Mouse (Mus musculus): Measurements from ENCODE around the gene Hoxb2.
A peak's percentile ranks its signal among the peaks of the same experiment; 100 is the strongest.

Hoxb2 gene

DNA sequence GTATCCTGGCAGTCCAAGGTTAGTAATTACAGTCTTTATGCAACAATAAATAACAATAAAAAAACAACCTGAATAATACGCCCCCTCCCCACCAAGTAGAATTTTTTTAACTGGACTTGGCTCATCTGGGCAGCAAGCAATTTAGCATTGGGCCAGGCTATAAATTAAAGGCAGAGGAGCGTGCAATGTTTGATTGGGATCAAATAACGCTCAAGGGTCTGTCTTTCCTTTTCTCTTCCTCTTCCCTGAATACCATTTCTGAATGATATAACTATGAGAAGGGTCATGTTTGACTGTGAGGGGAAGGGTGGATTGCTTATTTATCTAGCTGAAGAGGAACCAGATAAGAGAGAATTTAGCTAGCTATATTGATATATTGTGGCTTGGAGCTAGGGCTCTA, 1.3 kb upstream of the Hoxb2 start:
- Histone ChIP-seq H3K36me3 (ENCODE audit: insufficient read depth, low read length) (no peaks in the 10 kb centered on the region), H3K27me3 (ENCODE audit: insufficient read depth, low read length) (peaks cover 93% of the 10 kb centered on the region), H3K9me3 (ENCODE audit: low read length) (no peaks in the 10 kb centered on the region), H3K4me3 (replicated peaks; ENCODE audit: low read length) (no peak overlapping the region), H3K4me1 (replicated peaks; ENCODE audit: low read depth, low read length) (peaks cover 51% of the 10 kb centered on the region)
- no peak for TF ChIP-seq NANOG (IDR thresholded peaks at IDR 0.05; ENCODE audit: borderline replicate concordance, low read length)
- TF ChIP-seq CTCF (conservative IDR thresholded peaks at IDR 0.05; ENCODE audit: low read length), result no peak
- TF ChIP-seq POU5F1 (IDR thresholded peaks at IDR 0.05; ENCODE audit: borderline replicate concordance, low read length), result no peak

DNA sequence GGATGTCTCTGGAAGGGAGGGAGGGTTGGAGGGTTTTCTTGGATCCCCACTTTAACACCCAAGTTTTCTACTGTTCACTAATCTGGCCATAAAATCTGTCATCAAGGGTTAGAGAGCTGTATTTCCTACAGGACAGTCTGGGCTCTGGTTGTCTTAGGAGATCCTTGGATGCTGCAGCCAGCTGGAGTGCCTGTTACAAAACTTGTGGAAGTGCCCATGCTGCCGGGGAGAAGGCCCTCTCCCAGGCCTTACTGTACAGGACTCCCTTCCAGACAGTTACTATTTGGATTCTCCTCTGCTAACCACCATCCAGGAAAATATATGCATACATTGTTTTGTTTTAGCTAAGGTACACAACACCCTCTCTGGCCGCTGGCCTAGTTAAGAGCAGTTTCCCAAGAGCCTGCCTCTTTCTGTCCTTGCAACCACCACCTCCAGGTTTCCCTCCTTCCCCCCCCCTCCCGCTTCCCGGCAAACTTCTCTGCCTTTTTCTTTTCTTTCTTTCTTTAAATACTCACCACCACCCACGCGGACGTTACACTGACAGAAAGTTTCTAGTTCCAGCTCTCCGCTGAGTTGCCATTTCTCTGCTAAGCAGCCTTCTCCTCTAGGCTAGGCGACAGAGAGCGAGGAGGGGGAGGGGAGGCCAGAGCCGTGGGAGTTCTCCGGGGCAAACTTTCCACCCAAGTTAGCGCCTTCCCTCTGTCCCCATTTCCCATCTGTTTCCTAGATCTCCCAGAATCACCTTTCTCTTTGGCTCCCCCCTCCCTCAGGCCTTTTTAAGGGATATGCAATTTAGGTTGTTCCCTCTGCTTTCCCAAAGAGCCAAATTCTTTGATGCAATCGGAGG, 609 bp upstream of the Hoxb2 start:
- Histone ChIP-seq H3K36me3 (ENCODE audit: insufficient read depth, low read length) (no peaks in the 10 kb centered on the region), H3K27me3 (ENCODE audit: insufficient read depth, low read length) (peaks cover 93% of the 10 kb centered on the region), H3K4me1 (replicated peaks; ENCODE audit: low read depth, low read length) (peaks cover 51% of the 10 kb centered on the region), H3K9me3 (ENCODE audit: low read length) (no peaks in the 10 kb centered on the region), H3K4me3 (replicated peaks; ENCODE audit: low read length) (no peak overlapping the region)
- TF ChIP-seq NANOG (IDR thresholded peaks at IDR 0.05; ENCODE audit: borderline replicate concordance, low read length), result no peak

DNA sequence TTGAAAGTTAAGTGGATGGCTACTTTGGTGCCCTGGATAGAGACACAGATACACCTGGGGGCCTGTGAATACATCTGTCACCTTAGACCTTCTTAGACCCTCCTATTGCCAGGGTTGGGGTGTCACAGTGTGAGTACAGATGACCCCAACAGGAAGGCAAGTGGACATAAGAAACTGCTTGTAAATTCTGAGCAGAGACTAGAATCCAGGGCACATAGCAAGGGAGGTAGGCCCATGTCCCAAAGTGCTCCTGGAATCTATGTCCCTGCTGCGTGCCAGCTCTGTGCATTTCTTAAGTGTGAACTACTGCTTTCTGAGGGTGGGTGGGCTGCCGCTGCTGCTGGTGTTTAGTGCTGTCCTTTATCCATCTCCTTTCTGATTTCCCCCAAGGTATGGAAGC, 466 bp downstream of the Hoxb2 start:
- Histone ChIP-seq H3K4me3 (replicated peaks; ENCODE audit: low read length) (no peak overlapping the region), H3K36me3 (ENCODE audit: insufficient read depth, low read length) (no peaks in the 10 kb centered on the region), H3K27me3 (ENCODE audit: insufficient read depth, low read length) (peaks cover 92% of the 10 kb centered on the region), H3K9me3 (ENCODE audit: low read length) (no peaks in the 10 kb centered on the region), H3K4me1 (replicated peaks; ENCODE audit: low read depth, low read length) (peaks cover 49% of the 10 kb centered on the region)
- no peak for TF ChIP-seq NANOG (IDR thresholded peaks at IDR 0.05; ENCODE audit: borderline replicate concordance, low read length)
- TF ChIP-seq CTCF (conservative IDR thresholded peaks at IDR 0.05; ENCODE audit: low read length), result no peak
- TF ChIP-seq POU5F1 (IDR thresholded peaks at IDR 0.05; ENCODE audit: borderline replicate concordance, low read length), result no peak

DNA sequence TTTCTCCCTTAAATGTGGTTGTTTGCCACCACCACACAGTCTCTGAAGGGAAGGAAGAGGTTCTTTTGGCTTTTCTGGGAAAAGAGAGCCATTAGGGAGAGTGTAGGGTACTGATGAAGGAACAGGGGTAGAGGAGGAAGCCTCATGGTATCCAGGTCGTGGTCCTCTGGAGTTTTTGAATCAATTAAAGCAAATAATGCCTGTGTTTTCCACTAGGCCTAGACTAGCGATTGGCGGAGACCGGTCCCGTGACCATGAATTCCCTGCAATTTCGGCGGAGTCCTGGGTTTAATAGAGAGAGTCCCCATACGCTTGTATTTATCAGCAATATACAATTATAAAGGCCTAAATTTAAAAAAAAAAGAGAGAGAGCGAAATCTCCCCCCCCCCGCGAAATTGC, 987 bp downstream of the Hoxb2 start:
- Histone ChIP-seq H3K27me3 (ENCODE audit: insufficient read depth, low read length) (peaks cover 92% of the 10 kb centered on the region), H3K4me1 (replicated peaks; ENCODE audit: low read depth, low read length) (peaks cover 44% of the 10 kb centered on the region), H3K36me3 (ENCODE audit: insufficient read depth, low read length) (no peaks in the 10 kb centered on the region), H3K9me3 (ENCODE audit: low read length) (no peaks in the 10 kb centered on the region), H3K4me3 (replicated peaks; ENCODE audit: low read length) (no peak overlapping the region)
- TF ChIP-seq CTCF (conservative IDR thresholded peaks at IDR 0.05; ENCODE audit: low read length) (no peak), NANOG (IDR thresholded peaks at IDR 0.05; ENCODE audit: borderline replicate concordance, low read length) (no peak), POU5F1 (IDR thresholded peaks at IDR 0.05; ENCODE audit: borderline replicate concordance, low read length) (no peak)

DNA sequence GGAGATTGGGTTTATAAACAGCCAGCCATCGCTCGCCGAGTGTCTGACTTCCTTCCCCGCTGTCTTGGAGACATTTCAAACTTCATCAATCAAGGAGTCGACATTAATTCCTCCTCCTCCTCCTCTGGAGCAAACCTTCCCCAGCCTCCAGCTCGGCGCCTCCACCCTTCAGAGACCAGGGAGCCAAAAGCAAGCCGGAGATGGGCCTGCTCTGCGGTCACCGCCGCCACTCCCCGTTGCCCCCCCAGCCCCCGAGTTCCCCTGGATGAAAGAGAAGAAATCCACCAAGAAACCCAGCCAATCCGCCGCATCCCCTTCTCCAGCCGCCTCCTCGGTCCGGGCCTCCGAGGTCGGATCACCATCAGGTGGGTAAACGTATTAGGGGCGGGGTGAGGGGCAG, 1.5 kb downstream of the Hoxb2 start:
- Histone ChIP-seq H3K36me3 (ENCODE audit: insufficient read depth, low read length) (no peaks in the 10 kb centered on the region), H3K4me1 (replicated peaks; ENCODE audit: low read depth, low read length) (peaks cover 39% of the 10 kb centered on the region), H3K27me3 (ENCODE audit: insufficient read depth, low read length) (peaks cover 91% of the 10 kb centered on the region), H3K4me3 (replicated peaks; ENCODE audit: low read length) (no peak overlapping the region), H3K9me3 (ENCODE audit: low read length) (no peaks in the 10 kb centered on the region)
- no peak for TF ChIP-seq POU5F1 (IDR thresholded peaks at IDR 0.05; ENCODE audit: borderline replicate concordance, low read length)
- no peak for TF ChIP-seq CTCF (conservative IDR thresholded peaks at IDR 0.05; ENCODE audit: low read length)
- no peak for TF ChIP-seq NANOG (IDR thresholded peaks at IDR 0.05; ENCODE audit: borderline replicate concordance, low read length)

DNA sequence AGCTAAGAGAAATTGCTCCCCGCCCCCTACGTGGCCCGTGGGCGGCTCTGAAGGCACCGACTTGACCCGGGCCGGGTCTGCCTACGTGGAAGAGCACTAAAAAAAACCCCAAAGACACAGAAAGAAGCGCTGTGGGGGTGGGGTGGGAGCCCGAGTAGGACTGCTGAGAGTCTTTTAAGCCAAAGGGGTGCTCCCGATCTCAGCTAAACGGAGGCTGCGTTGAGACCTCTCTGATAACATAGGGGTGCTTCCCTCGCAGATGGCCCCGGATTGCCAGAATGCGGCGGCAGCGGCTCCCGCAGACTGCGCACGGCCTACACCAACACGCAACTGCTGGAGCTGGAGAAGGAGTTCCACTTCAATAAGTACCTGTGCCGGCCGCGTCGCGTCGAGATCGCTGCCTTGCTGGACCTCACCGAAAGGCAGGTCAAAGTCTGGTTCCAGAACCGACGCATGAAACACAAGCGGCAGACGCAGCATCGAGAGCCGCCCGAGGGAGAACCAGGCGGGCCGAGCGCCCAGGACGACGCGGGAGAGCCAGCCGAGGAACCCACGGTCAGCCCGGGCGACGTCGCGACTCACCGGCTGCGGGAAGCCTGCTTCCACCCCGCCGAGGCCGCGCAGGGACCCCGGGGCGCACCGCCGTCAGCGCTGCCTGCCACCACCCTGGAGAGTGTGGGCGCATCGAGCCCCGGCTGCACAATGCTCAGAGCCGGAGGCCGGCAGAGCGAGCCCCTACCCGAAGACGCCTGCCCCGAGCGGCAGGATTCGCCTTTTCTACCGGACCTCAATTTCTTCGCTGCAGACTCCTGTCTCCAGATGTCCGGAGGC, 2.6 kb downstream of the Hoxb2 start:
- no peaks in the 10 kb centered on the region for H3K36me3 ChIP-seq (ENCODE audit: insufficient read depth, low read length)
- no peak for TF ChIP-seq POU5F1 (IDR thresholded peaks at IDR 0.05; ENCODE audit: borderline replicate concordance, low read length)
- no peak for TF ChIP-seq CTCF (conservative IDR thresholded peaks at IDR 0.05; ENCODE audit: low read length)
- TF ChIP-seq NANOG (IDR thresholded peaks at IDR 0.05; ENCODE audit: borderline replicate concordance, low read length), result no peak
- H3K27me3 ChIP-seq (ENCODE audit: insufficient read depth, low read length), result peaks cover 95% of the 10 kb centered on the region
- H3K4me3 ChIP-seq (replicated peaks; ENCODE audit: low read length), result peak overlapping the region; percentile 56
- H3K4me1 ChIP-seq (replicated peaks; ENCODE audit: low read depth, low read length), result peaks cover 39% of the 10 kb centered on the region
- no peaks in the 10 kb centered on the region for H3K9me3 ChIP-seq (ENCODE audit: low read length)

DNA sequence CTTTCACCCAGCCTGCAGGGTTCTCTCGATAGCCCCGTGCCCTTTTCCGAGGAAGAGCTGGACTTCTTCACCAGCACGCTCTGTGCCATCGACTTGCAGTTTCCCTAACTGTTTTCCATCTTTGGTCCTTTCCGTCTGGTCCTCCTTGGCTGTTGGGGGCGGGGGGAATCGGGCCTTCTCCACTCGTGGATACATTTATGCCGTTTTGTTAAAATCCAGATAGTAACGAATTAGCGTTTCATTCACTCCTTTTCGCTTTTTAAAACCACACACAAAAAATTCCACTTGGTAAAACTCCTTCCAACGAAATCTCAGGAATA, 3.2 kb downstream of the Hoxb2 start:
- Histone ChIP-seq H3K9me3 (ENCODE audit: low read length) (no peaks in the 10 kb centered on the region), H3K4me1 (replicated peaks; ENCODE audit: low read depth, low read length) (peaks cover 39% of the 10 kb centered on the region)
- no peak for TF ChIP-seq NANOG (IDR thresholded peaks at IDR 0.05; ENCODE audit: borderline replicate concordance, low read length)
- TF ChIP-seq POU5F1 (IDR thresholded peaks at IDR 0.05; ENCODE audit: borderline replicate concordance, low read length), result no peak
- TF ChIP-seq CTCF (conservative IDR thresholded peaks at IDR 0.05; ENCODE audit: low read length), result no peak

DNA sequence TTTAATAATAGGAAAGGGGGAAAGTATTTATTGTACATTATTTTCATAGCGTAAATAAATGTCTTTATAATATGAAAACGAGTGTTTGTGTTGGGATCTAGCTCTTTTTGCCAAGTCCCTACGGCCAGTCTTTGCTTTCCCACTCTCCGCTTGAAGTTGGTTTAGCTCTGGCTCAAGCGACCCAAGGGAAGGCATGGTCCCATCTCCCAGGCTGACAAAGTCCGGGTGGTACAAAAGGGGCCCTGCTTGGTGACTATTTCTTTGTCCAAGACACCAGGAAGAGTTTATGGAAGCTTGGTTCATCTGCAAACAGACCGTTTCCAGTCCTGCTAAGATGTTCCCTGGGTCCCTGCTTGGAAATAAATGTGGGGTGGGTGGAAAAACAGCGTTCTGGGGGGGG, 3.6 kb downstream of the Hoxb2 start:
- TF ChIP-seq CTCF (conservative IDR thresholded peaks at IDR 0.05; ENCODE audit: low read length) (no peak), NANOG (IDR thresholded peaks at IDR 0.05; ENCODE audit: borderline replicate concordance, low read length) (no peak), POU5F1 (IDR thresholded peaks at IDR 0.05; ENCODE audit: borderline replicate concordance, low read length) (no peak)
- no peaks in the 10 kb centered on the region for H3K36me3 ChIP-seq (ENCODE audit: insufficient read depth, low read length)
- peaks cover 93% of the 10 kb centered on the region for H3K27me3 ChIP-seq (ENCODE audit: insufficient read depth, low read length)
- peaks cover 39% of the 10 kb centered on the region for H3K4me1 ChIP-seq (replicated peaks; ENCODE audit: low read depth, low read length)
- H3K9me3 ChIP-seq (ENCODE audit: low read length), result no peaks in the 10 kb centered on the region
- peak overlapping the region; percentile 70; the same call in 1 of the 2 replicates for H3K4me3 ChIP-seq (replicated peaks; ENCODE audit: low read length)

More for the DNA sequence above, 3.2 kb downstream of the Hoxb2 start:
- peak overlapping the region; percentile 56 for H3K4me3 ChIP-seq (replicated peaks; ENCODE audit: low read length)
- no peaks in the 10 kb centered on the region for H3K36me3 ChIP-seq (ENCODE audit: insufficient read depth, low read length)
- peaks cover 93% of the 10 kb centered on the region for H3K27me3 ChIP-seq (ENCODE audit: insufficient read depth, low read length)
